In the genomic region with DNA sequence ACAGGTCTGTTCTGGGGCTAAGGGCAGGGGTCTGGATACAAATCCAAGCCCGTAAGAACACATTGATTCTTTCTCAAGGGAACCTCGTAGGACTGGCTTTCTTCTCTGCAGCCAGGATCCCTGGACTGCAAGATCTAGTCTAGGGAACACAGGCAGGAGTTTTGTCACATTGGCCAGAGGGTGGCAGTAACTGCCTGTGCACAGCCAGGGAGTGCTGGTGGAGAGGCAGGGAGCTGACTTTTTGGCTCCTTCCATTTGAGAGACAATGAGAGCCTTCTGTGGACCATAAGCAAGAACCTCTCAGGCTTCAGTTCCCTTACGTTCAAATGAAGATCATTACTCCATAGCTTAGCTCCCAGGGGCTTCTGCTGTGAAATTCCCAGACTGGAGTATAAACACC, we compare ENCODE assay signal across 8 mouse cellular contexts. TPM values are rescaled to one million over a fixed set of nuclear protein-coding genes. Genes with fewer than 3 reads are reported as not detected.
DNase-seq lines count a peak whose midpoint lies in the region; ATAC-seq lines count a peak whose summit lies in the region.

No protein-coding gene starts in this region.

- ATAC-seq in hindbrain, embryonic 11.5 days (ENCODE audit: low FRiP score) = peak; percentile 32; the same call in 1 of the 2 replicates

- H3K36me3 ChIP-seq in hindbrain, embryonic 11.5 days (ENCODE audit: control insufficient read depth, insufficient read depth, low read length) = no peaks in the 10 kb centered on the region
- H3K36me3 ChIP-seq in limb, embryonic 10.5 days = no peaks in the 10 kb centered on the region

- H3K27me3 ChIP-seq in hindbrain, embryonic 11.5 days (ENCODE audit: control insufficient read depth, insufficient read depth, low read length) = no peaks in the 10 kb centered on the region
- H3K27me3 ChIP-seq in limb, embryonic 10.5 days (ENCODE audit: low read depth, poor library complexity, severe bottlenecking) = no peaks in the 10 kb centered on the region

- DNase-seq in layer of hippocampus, adult 11-12 months (ENCODE audit: low spot score) = peak; percentile 64
- no peak for DNase-seq in layer of hippocampus, adult 9-10 months (ENCODE audit: low spot score)
- DNase-seq in NIH3T3 (ENCODE audit: low read depth) = peak; percentile 90
- DNase-seq in cerebellum, postnatal 36 days = peak; percentile 16 to 24
- DNase-seq in hindbrain, embryonic 11.5 days (ENCODE audit: low spot score) = peak; percentile 76
- peak; percentile 78 for DNase-seq in limb, embryonic 10.5 days (ENCODE audit: low spot score)
- DNase-seq in retina, postnatal 7 days (ENCODE audit: low read depth, low spot score) = peak; percentile 58
- DNase-seq in spleen, adult 12 weeks (ENCODE audit: low spot score) = no peak

- peak overlapping the region; percentile 27; the same call in 1 of the 2 replicates for H3K9ac ChIP-seq in hindbrain, embryonic 11.5 days (ENCODE audit: low read depth, low read length)

- H3K4me2 ChIP-seq in hindbrain, embryonic 11.5 days (replicated peaks; ENCODE audit: low read depth, low read length) = no peak overlapping the region

- no peaks in the 10 kb centered on the region for H3K9me3 ChIP-seq in hindbrain, embryonic 11.5 days (ENCODE audit: control insufficient read depth, low read length)
- no peaks in the 10 kb centered on the region for H3K9me3 ChIP-seq in limb, embryonic 10.5 days (replicated peaks)

- H3K4me1 ChIP-seq in hindbrain, embryonic 11.5 days (replicated peaks; ENCODE audit: control insufficient read depth, insufficient read depth, low read length) = peaks cover 6% of the 10 kb centered on the region; the same call in 1 of the 2 replicates
- peaks cover 42% of the 10 kb centered on the region for H3K4me1 ChIP-seq in limb, embryonic 10.5 days

- H3K27ac ChIP-seq in hindbrain, embryonic 11.5 days (ENCODE audit: low read depth, low read length) = no peak overlapping the region
- peak overlapping the region; percentile 75 for H3K27ac ChIP-seq in limb, embryonic 10.5 days

- WGBS in hindbrain, embryonic 11.5 days = 14% methylated on average over 3 of the region's 3 CpGs
- WGBS in limb, embryonic 10.5 days = 24% methylated on average over 3 of the region's 3 CpGs

- no peak overlapping the region for H3K4me3 ChIP-seq in hindbrain, embryonic 11.5 days (ENCODE audit: low read depth, low read length)
- H3K4me3 ChIP-seq in limb, embryonic 10.5 days = no peak overlapping the region

RNA-seq across cellular contexts. Expression of a gene that starts 4.1 kb away (rescaled TPM):
- 155 and 176 TPM in 2 replicates for polyA plus RNA-seq in hindbrain, embryonic 11.5 days (2014; fragmentation: Nextera tagmentation; extraction: Ambion mirVana)
- polyA plus RNA-seq in limb, embryonic 10.5 days (2016; fragmentation: Nextera tagmentation; extraction: Ambion mirVana) = 178 and 190 TPM in 2 replicates

RNA-seq across cellular contexts. Expression of a gene that starts 26.2 kb away (rescaled TPM):
- polyA plus RNA-seq in hindbrain, embryonic 11.5 days (2014; fragmentation: Nextera tagmentation; extraction: Ambion mirVana) = 1,117 and 1,232 TPM in 2 replicates
- polyA plus RNA-seq in limb, embryonic 10.5 days (2016; fragmentation: Nextera tagmentation; extraction: Ambion mirVana) = 615 and 856 TPM in 2 replicates

RNA-seq across cellular contexts. Expression of a gene that starts 39.7 kb away (rescaled TPM):
- 5.6 and 6.1 TPM in 2 replicates for polyA plus RNA-seq in hindbrain, embryonic 11.5 days (2014; fragmentation: Nextera tagmentation; extraction: Ambion mirVana)
- polyA plus RNA-seq in limb, embryonic 10.5 days (2016; fragmentation: Nextera tagmentation; extraction: Ambion mirVana) = 2.7 and 2.9 TPM in 2 replicates

Comparison
In these comparisons a context has a peak if more than half of its experiments do, and no peak if none do; other contexts are left out.
1. DNase-seq: peak in layer of hippocampus, adult 11-12 months (single experiment), NIH3T3 (single experiment), cerebellum, postnatal 36 days (2 of 2), hindbrain, embryonic 11.5 days (single experiment), limb, embryonic 10.5 days (single experiment) and retina, postnatal 7 days (single experiment); none in layer of hippocampus, adult 9-10 months (single experiment) and spleen, adult 12 weeks (single experiment).